Mouse (Mus musculus): Measurements from ENCODE around the gene Lpin1.

DNA sequence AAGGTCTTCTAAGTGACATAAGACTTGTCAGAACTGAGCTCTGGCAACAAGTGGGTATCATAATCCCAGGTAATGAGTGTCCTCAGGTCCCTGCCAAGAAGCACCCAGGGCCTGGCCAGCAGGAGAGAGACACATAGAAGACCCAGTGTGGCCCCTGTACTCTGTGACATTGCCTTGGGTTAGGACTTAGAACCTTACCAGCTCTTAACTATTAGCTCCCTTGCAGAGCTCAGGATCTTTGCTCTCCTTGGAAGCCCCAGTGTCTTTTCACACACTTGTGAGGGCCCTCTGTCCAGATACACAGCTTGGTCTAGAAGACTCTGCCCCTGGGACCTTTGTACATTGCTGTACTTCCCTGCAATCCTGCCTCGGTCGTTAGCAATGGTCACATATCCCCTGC, 23.7 kb downstream of the Lpin1 start:
- TF ChIP-seq CTCF (IDR thresholded peaks at IDR 0.05; ENCODE audit: low read depth, low read length) (no peak), POLR2A (IDR thresholded peaks at IDR 0.05; ENCODE audit: borderline replicate concordance, low read depth, low read length) (no peak)
